Mouse (Mus musculus) c-Kit-positive CD71-positive TER-119-negative erythroid progenitor cells, embryonic 14.5 days (primary cell): ENCODE data around the gene BC067074.
A peak's percentile ranks its signal among the peaks of the same experiment; 100 is the strongest.

Experiments used
- DNase-seq: peaks from one replicate; pipeline ENCODE4 v3.0.0-alpha.2; 2013; ENCODE audit warnings: low read depth

Gene BC067074

GRCm38 (mm10) chr13:113321972-113322371 lies 29.0 kb downstream of the BC067074 start:
- peak; percentile 13 for DNase-seq

GRCm38 (mm10) chr13:113324241-113324640 lies 31.3 kb downstream of the BC067074 start:
- DNase-seq: no peak

- no peak for DNase-seq
Observed at GRCm38 (mm10) chr13:113325678-113326077, 32.7 kb downstream of the BC067074 start.

GRCm38 (mm10) chr13:113332256-113332655 lies 39.3 kb downstream of the BC067074 start:
- no peak for DNase-seq

GRCm38 (mm10) chr13:113333374-113333773 lies 40.4 kb downstream of the BC067074 start:
- DNase-seq: no peak

- DNase-seq: no peak
Observed at GRCm38 (mm10) chr13:113333931-113334330, 41.0 kb downstream of the BC067074 start.

GRCm38 (mm10) chr13:113334773-113335172 lies 41.8 kb downstream of the BC067074 start:
- DNase-seq: no peak

GRCm38 (mm10) chr13:113337223-113337858 lies 44.4 kb downstream of the BC067074 start:
- DNase-seq: no peak

GRCm38 (mm10) chr13:113340644-113341043 lies 47.7 kb downstream of the BC067074 start:
- no peak for DNase-seq

- DNase-seq: no peak
Observed at GRCm38 (mm10) chr13:113341161-113341560, 48.2 kb downstream of the BC067074 start.

GRCm38 (mm10) chr13:113342355-113342919 lies 49.5 kb downstream of the BC067074 start:
- no peak for DNase-seq

- no peak for DNase-seq
Observed at GRCm38 (mm10) chr13:113350743-113351430, 57.9 kb downstream of the BC067074 start.

- no peak for DNase-seq
Observed at GRCm38 (mm10) chr13:113353546-113353945, 60.6 kb downstream of the BC067074 start.

GRCm38 (mm10) chr13:113353955-113354354 lies 61.0 kb downstream of the BC067074 start:
- no peak for DNase-seq

- no peak for DNase-seq
Observed at GRCm38 (mm10) chr13:113355022-113355421, 62.1 kb downstream of the BC067074 start.

- no peak for DNase-seq
Observed at GRCm38 (mm10) chr13:113357438-113358144, 64.6 kb downstream of the BC067074 start.

- no peak for DNase-seq
Observed at GRCm38 (mm10) chr13:113359676-113360075, 66.7 kb downstream of the BC067074 start.

- no peak for DNase-seq
Observed at GRCm38 (mm10) chr13:113365976-113366375, 73.0 kb downstream of the BC067074 start.

GRCm38 (mm10) chr13:113368931-113369579 lies 76.1 kb downstream of the BC067074 start:
- DNase-seq: no peak

GRCm38 (mm10) chr13:113369622-113370021 lies 76.7 kb downstream of the BC067074 start:
- DNase-seq: no peak

- DNase-seq: no peak
Observed at GRCm38 (mm10) chr13:113373291-113374083, 80.5 kb downstream of the BC067074 start.
